Mouse (Mus musculus) E14TG2a.4 (cell line): ENCODE measurements around the gene Hdc.

Source experiments
- CTCF ChIP-seq: conservative IDR thresholded peaks from 2 replicates; pipeline ENCODE4 v1.5.1; 2014; ENCODE audit warnings: low read length
- POU5F1 ChIP-seq: IDR thresholded peaks from 2 replicates; pipeline ENCODE4 v1.6.1; 2014; ENCODE audit warnings: low read length, borderline replicate concordance

- no peak for TF ChIP-seq CTCF
- no peak for TF ChIP-seq POU5F1
Observed at GRCm38 (mm10) chr2:126607553-126608203, 11.4 kb downstream of the Hdc start.
